Mouse (Mus musculus) cerebellum, postnatal 4 days (tissue): ENCODE data around the gene Ube2g1.
A peak's percentile ranks its signal among the peaks of the same experiment; 100 is the strongest.
"Not testable (repeated sequence)": the region's sequence is repeated elsewhere in the genome, so short reads cannot be mapped to it uniquely, and the experiment has no call there.

Experiments
- DNase-seq, 2 experiments: peaks; one replicate each; pipeline ENCODE4 v3.0.0; 2022; ENCODE audit warnings: low spot score in 2 of 2, mixed read lengths in 1 of 2

Gene Ube2g1

GRCm38 (mm10) chr11:72607469-72608070 is 487 bp downstream of the Ube2g1 start:
- peak; percentile 28 to 63 for DNase-seq

GRCm38 (mm10) chr11:72608071-72608679 is 1.1 kb downstream of the Ube2g1 start:
- DNase-seq = peak; percentile 60 to 86

- DNase-seq = no peak
Observed at GRCm38 (mm10) chr11:72609242-72609641, 2.2 kb downstream of the Ube2g1 start.

DNA sequence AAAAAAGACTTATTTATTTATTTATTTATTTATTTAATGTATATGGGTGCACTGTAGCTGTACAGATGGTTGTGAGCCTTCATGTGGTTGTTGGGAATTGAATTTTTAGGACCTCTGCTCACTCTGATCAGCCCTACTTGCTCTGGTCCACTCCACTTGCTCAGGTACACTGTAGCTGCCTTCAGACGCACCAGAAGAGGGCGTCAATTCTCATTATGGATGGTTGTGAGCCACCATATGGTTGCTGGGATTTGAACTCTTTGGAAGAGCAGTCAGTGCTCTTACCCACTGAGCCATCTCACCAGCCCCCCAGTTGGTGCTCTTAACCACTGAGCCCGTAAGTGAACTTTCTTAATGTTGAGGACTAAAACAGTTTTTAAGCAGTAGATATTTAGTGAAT is 7.3 kb downstream of the Ube2g1 start:
- DNase-seq = not testable (repeated sequence)

GRCm38 (mm10) chr11:72615931-72616330 is 8.8 kb downstream of the Ube2g1 start:
- no peak for DNase-seq

GRCm38 (mm10) chr11:72618476-72618875 is 11.4 kb downstream of the Ube2g1 start:
- DNase-seq = no peak

GRCm38 (mm10) chr11:72642730-72643129 is 35.6 kb downstream of the Ube2g1 start:
- no peak for DNase-seq

- no peak for DNase-seq
Observed at GRCm38 (mm10) chr11:72645386-72645785, 38.3 kb downstream of the Ube2g1 start.

DNA sequence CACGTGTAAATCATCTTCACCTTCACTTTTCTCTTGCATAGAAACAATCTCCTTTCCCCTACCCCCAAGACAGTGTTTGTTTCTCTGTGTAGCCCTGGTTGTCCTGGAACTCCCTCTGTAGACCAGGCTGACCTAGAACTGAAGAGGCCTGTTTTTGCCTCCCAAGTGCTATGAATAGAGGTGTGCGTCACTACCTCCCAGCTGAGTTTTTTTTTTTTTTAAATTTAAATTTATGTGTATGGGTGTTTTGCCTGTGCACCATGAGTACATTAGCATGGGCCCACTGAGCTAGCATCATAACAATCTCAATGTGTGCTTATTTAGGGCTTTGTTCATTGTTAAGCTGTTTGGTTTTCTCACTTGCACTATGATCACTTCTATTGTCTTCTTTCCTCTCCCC is 43.3 kb downstream of the Ube2g1 start:
- DNase-seq = no peak

GRCm38 (mm10) chr11:72659918-72660317 is 52.8 kb downstream of the Ube2g1 start:
- no peak for DNase-seq

GRCm38 (mm10) chr11:72660359-72660758 is 53.3 kb downstream of the Ube2g1 start:
- no peak for DNase-seq

DNA sequence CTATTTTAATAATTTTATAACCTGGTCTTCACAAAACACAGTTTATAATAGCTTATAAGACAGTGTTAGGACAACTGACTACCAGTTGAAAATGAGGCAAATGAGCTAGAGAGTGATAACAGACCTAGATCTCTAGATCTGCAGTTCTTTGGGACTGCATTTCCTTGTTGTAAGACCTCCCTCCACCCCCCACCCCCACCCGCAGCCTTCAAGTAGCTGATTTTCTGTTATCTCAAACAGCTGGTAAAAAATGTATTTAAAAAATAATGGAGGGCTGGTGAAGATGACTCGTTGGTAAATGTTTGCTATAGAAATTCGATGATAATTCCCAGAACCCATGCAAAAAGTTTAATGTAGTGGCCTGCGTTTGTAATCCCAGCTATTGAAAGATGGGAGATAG is 57.6 kb downstream of the Ube2g1 start:
- no peak for DNase-seq

DNA sequence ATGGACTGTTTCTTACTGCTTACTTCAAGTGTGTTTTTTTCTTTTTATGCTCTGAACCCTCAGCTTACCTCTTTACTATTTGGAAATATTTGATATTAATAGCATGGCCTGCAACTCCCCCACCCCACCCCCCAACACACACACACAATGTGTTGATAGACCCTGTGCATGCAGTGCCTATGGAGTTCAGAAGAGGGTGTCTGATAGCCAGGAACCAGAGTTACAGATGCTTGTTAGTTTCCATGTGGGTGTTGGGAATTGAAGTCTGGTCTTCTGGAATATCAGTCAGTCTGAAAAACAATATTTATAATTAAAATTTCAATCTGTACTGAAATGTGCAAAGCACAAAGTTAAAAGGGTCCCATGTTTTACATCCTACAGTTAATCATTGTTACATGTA is 63.6 kb downstream of the Ube2g1 start:
- DNase-seq = no peak

GRCm38 (mm10) chr11:72671294-72671988 is 64.4 kb downstream of the Ube2g1 start:
- no peak for DNase-seq

DNA sequence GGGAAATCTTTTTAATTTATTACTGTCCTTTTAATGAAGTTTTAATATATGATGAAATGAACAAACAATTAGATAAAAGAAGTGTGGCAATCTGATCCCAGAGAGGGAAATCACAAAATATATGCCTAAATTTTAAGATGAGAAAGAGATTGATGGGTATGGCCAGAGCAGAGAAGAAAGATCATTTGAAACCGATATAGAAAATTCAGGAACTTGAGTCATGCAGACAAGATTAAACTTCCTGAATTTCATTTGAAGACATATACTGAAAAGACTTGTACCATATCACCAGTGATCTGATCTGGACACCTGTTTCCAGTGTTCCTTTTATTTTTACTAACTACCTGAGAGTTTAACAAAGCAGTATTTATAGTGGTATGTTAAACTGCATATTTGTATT is 65.4 kb downstream of the Ube2g1 start:
- no peak for DNase-seq

DNA sequence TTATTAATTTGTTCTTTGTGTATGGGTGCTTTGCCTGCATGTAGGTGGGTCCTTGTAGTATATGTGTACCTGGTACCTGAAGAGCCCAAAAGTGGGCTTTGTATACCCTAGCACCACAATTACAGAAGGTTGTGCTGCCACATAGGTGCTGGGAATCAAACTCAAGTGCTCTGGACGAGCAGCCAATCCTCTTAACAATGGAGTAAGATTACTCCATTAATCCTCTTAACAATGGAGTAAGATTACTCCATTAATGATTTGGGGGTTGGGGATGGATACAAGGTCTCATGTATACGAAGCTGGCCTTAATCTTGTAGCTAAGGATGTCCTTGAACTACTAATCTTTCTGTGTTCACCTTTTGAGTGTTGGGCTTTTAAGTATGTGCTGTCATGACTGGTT is 68.2 kb downstream of the Ube2g1 start:
- DNase-seq = no peak

GRCm38 (mm10) chr11:72680726-72681125 is 73.6 kb downstream of the Ube2g1 start:
- DNase-seq = no peak

DNA sequence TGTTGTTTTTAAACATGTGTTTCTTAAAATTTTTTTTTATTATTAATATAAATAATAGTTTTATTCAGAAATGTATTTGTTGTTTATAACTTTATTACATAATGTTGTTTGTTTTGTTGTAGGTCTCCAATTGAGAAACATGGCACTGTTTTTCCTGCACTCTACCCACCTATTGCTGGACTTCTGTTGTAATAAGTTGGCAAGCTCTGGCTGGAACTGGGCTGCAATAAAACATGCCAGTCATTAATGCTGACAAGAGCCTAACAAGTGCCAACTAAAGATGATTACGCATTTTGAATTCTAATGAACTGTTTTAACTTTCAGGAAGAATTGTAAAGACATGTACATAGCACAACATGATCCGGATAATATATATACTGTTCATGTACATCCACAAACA is 76.3 kb downstream of the Ube2g1 start:
- DNase-seq = no peak

DNA sequence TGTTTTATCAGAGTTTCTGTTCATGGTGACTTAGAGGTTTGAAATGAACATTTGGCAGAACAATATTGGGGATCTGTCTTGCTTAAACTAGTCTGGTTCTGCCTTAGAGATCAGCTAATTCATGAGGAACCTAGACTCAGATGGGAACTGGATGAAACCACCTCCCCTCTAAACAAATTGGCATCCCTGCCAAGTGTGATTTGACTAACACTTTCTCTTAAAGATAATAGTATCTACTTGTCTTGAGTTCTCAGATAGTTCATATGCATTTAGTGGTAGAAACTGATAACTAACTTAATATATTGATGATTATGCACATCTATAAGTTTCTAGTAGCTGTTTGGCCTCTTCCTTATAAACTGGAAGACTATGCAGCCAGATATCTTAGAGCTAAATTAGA is 79.6 kb downstream of the Ube2g1 start:
- no peak for DNase-seq

DNA sequence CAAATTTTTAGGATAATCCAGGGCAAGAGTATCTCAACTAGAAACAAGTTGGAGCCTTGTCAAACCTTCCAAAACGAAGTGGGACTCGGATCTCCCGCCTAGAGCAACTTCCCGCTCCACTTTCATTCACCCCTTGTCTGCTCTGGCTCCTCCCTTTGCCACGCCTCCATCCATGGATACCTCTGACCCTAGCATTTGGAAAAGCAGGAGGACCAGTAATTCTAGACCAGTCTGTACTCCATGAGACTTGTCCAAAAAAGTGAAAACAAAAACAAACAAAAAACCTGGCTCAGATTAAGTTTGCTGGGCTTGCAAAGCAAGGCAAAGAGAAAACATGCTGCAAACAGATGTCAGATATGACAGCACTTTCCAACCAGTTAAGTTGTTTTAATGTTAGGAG is 81.2 kb downstream of the Ube2g1 start:
- no peak for DNase-seq

- no peak for DNase-seq
Observed at GRCm38 (mm10) chr11:72689115-72689514, 82.0 kb downstream of the Ube2g1 start.

DNA sequence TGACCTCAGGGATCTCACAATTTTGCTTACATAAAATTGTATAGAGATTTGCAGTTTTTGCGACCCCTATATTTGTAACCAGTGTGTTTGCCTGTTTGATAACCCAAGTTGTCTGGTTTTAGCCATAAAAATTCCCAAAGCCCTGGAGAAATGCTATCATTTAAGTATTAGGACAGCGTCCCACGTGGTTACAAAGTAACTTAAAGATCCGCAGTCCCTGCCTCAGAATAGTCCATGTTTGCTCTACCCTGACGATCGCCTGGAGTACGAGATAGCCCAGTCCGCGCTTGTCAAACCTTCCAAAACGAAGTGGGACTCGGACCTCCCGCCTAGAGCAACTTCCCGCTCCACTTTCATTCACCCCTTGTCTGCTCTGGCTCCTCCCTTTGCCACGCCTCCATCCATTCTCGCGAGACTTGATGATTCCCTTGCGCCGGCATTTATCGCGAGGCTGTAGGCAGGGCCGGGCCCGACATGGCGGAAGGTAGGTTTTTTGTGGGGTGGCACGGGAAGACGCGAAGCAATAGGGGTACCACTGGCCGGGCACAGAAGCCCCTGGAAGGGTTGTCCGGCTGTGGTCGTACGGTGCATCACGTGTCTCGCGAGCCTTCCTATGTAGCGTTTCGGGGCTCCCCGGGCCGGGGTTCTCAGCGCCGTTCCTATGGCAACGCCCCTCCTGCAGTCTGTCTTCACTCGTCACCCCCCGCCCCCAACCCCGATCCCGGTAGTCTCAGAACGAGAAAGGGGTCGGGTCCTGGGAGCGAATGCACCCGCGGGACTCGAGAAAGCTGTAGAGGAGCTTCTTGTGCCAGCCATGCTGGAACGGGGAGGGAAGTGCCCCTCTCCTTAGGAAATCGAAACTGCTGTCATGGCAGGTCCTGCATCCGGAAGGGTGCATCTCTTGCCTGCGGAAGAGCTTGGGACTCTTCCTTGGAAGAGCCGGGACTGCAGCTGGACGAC is 82.7 kb downstream of the Ube2g1 start, which contains the start of gene Ankfy1:
Gene Ankfy1, plus strand, starts transcription at position 456 of the 960 bp plus-strand sequence.
- DNase-seq = peak; percentile 88 to 95
